Mouse (Mus musculus) CD4-positive, CD25-positive, alpha-beta regulatory T cell, adult 4 months (primary cell): ENCODE results near the gene Vmn2r-ps130. TPM values are rescaled to one million over a fixed set of nuclear protein-coding genes. Genes with fewer than 3 reads are reported as not detected.
"Not testable (repeated sequence)": the region's sequence is repeated elsewhere in the genome, so short reads cannot be mapped to it uniquely, and the experiment has no call there.

Experiments used
- ATAC-seq: one replicate; pipeline ENCODE4 v1.8.0; 2017
- polyA plus RNA-seq, 2 experiments: library from polyadenylated mRNA; unstranded; fragments of 100-300 nt; shearing (Covaris generic); gene quantifications; one replicate each; pipeline ENCODE4 v1.2.1; 2017

Vmn2r-ps130 gene
- polyA plus RNA-seq = under 1 TPM in 1 of 2 experiments, not detected in 1; 0.05 TPM

- not testable (repeated sequence) for ATAC-seq
Observed at GRCm38 (mm10) chr17:23060866-23061265, at the start of gene Vmn2r-ps130. Vmn2r-ps130 (plus strand) TSS chr17:23061166.

Other genes starting within 250 kb of the Vmn2r-ps130 start
- gene Zfp945, start 194.0 kb upstream of the Vmn2r-ps130 start, polyA plus RNA-seq = 10 to 100 TPM; 21.1 to 24.5 TPM
- gene Vmn2r113, start 118.2 kb upstream of the Vmn2r-ps130 start, polyA plus RNA-seq = under 1 TPM in 1 of 2 experiments, not detected in 1; 0.04 TPM
- 10 to 100 TPM; 10.4 to 11.7 TPM for gene Zfp40, start 132.1 kb downstream of the Vmn2r-ps130 start, polyA plus RNA-seq